Mouse (Mus musculus): ENCODE data around the gene Rab3gap2.

The Rab3gap2 gene

GRCm38 (mm10) chr1:185226889-185227288 lies 23.0 kb downstream of the Rab3gap2 start:
- ATAC-seq (ENCODE audit: low TSS enrichment) = no peak

- no peak for ATAC-seq (ENCODE audit: low TSS enrichment)
Observed at GRCm38 (mm10) chr1:185227766-185228165, 23.8 kb downstream of the Rab3gap2 start.

- ATAC-seq (ENCODE audit: low TSS enrichment) = peak; percentile 94
Observed at GRCm38 (mm10) chr1:185229406-185230201, 25.7 kb downstream of the Rab3gap2 start.

- no peak for ATAC-seq (ENCODE audit: low TSS enrichment)
Observed at GRCm38 (mm10) chr1:185235837-185236236, 31.9 kb downstream of the Rab3gap2 start.

GRCm38 (mm10) chr1:185236530-185236929 lies 32.6 kb downstream of the Rab3gap2 start:
- ATAC-seq (ENCODE audit: low TSS enrichment) = no peak

- ATAC-seq (ENCODE audit: low TSS enrichment) = peak; percentile 80
Observed at GRCm38 (mm10) chr1:185243013-185243412, 39.1 kb downstream of the Rab3gap2 start.

GRCm38 (mm10) chr1:185245456-185245855 lies 41.5 kb downstream of the Rab3gap2 start:
- ATAC-seq (ENCODE audit: low TSS enrichment) = no peak

GRCm38 (mm10) chr1:185247429-185248085 lies 43.6 kb downstream of the Rab3gap2 start:
- ATAC-seq (ENCODE audit: low TSS enrichment) = no peak

- ATAC-seq (ENCODE audit: low TSS enrichment) = no peak
Observed at GRCm38 (mm10) chr1:185248728-185249127, 44.8 kb downstream of the Rab3gap2 start.

- ATAC-seq (ENCODE audit: low TSS enrichment) = no peak
Observed at GRCm38 (mm10) chr1:185252351-185252750, 48.4 kb downstream of the Rab3gap2 start.

- ATAC-seq (ENCODE audit: low TSS enrichment) = peak; percentile 53
Observed at GRCm38 (mm10) chr1:185253140-185253892, 49.4 kb downstream of the Rab3gap2 start.

- ATAC-seq (ENCODE audit: low TSS enrichment) = no peak
Observed at GRCm38 (mm10) chr1:185255336-185255735, 51.4 kb downstream of the Rab3gap2 start.

GRCm38 (mm10) chr1:185256753-185257152 lies 52.8 kb downstream of the Rab3gap2 start:
- no peak for ATAC-seq (ENCODE audit: low TSS enrichment)

- ATAC-seq (ENCODE audit: low TSS enrichment) = peak; percentile 56
Observed at GRCm38 (mm10) chr1:185262565-185262964, 58.6 kb downstream of the Rab3gap2 start.

- ATAC-seq (ENCODE audit: low TSS enrichment) = no peak
Observed at GRCm38 (mm10) chr1:185268675-185269074, 64.8 kb downstream of the Rab3gap2 start.

- ATAC-seq (ENCODE audit: low TSS enrichment) = no peak
Observed at GRCm38 (mm10) chr1:185270403-185271097, 66.6 kb downstream of the Rab3gap2 start.

- no peak for ATAC-seq (ENCODE audit: low TSS enrichment)
Observed at GRCm38 (mm10) chr1:185271373-185271772, 67.5 kb downstream of the Rab3gap2 start.

GRCm38 (mm10) chr1:185274819-185275545 lies 71.1 kb downstream of the Rab3gap2 start:
- no peak for ATAC-seq (ENCODE audit: low TSS enrichment)

- no peak; the same call in 1 of the 2 replicates for ATAC-seq (ENCODE audit: low TSS enrichment)
Observed at GRCm38 (mm10) chr1:185275976-185276375, 72.1 kb downstream of the Rab3gap2 start.

GRCm38 (mm10) chr1:185277022-185277421 lies 73.1 kb downstream of the Rab3gap2 start:
- no peak for ATAC-seq (ENCODE audit: low TSS enrichment)

- ATAC-seq (ENCODE audit: low TSS enrichment) = no peak
Observed at GRCm38 (mm10) chr1:185279288-185279687, 75.4 kb downstream of the Rab3gap2 start.
